ENCODE assay signal across 8 mouse cellular contexts in genomic region chr12:79322539-79322938, GRCm38 (mm10). TPM values are rescaled to one million over a fixed set of nuclear protein-coding genes. Genes with fewer than 3 reads are reported as not detected.
A peak's percentile ranks its signal among the peaks of the same experiment; 100 is the strongest.
DNase-seq lines count a peak whose midpoint lies in the region; ATAC-seq and TF ChIP-seq lines count a peak whose summit lies in the region.
"Not testable (repeated sequence)": the region's sequence is repeated elsewhere in the genome, so short reads cannot be mapped to it uniquely, and the experiment has no call there.

No protein-coding gene starts in this region.

- 68% methylated on average over 2 of the region's 2 CpGs for WGBS in embryonic facial prominence, embryonic 14.5 days
- 67% methylated on average over 2 of the region's 2 CpGs for WGBS in hindbrain, embryonic 11.5 days

- not testable (repeated sequence) for H3K27me3 ChIP-seq in embryonic facial prominence, embryonic 14.5 days (replicated peaks; ENCODE audit: control insufficient read depth, insufficient read depth, low read length); hindbrain, embryonic 11.5 days (ENCODE audit: control insufficient read depth, insufficient read depth, low read length)

- H3K27ac ChIP-seq in embryonic facial prominence, embryonic 14.5 days (replicated peaks; ENCODE audit: low read depth, low read length); hindbrain, embryonic 11.5 days (ENCODE audit: low read depth, low read length); left cerebral cortex, adult 2 months: not testable (repeated sequence)

- not testable (repeated sequence) for H3K9ac ChIP-seq in embryonic facial prominence, embryonic 14.5 days (ENCODE audit: low read depth, low read length); hindbrain, embryonic 11.5 days (ENCODE audit: low read depth, low read length)

- not testable (repeated sequence) for H3K4me3 ChIP-seq in embryonic facial prominence, embryonic 14.5 days (ENCODE audit: low read depth, low read length); hindbrain, embryonic 11.5 days (ENCODE audit: low read depth, low read length); left cerebral cortex, adult 2 months

- H3K9me3 ChIP-seq in embryonic facial prominence, embryonic 14.5 days (ENCODE audit: control insufficient read depth, low read length); hindbrain, embryonic 11.5 days (ENCODE audit: control insufficient read depth, low read length): not testable (repeated sequence)

- DNase-seq in B cell, adult 2 months = peak; percentile 2 to 17
- DNase-seq in Muller cell, postnatal 12 days (ENCODE audit: inconsistent ontology term) = peak; percentile 6
- DNase-seq in c-Kit-positive CD71-negative TER-119-negative erythroid progenitor cells, embryonic 14.5 days (ENCODE audit: low read depth) = peak; percentile 37
- DNase-seq in embryonic facial prominence, embryonic 14.5 days (ENCODE audit: low spot score) = peak; percentile 72
- peak; percentile 59 for DNase-seq in hindbrain, embryonic 11.5 days (ENCODE audit: low spot score)
- not testable (repeated sequence) for DNase-seq in left cerebral cortex, adult 2 months (ENCODE audit: extremely low spot score in 1 of 2, low spot score in 2 of 2)
- peak; percentile 49 for DNase-seq in lung, postnatal 36 days
- DNase-seq in thymus, postnatal 0 days (ENCODE audit: low spot score) = peak; percentile 59

- intact Hi-C loops in left cerebral cortex, adult 2 months (cut with DNase I) = not testable (repeated sequence)

- TF ChIP-seq CTCF in left cerebral cortex, adult 2 months (IDR thresholded peaks at IDR 0.05) = peak; percentile 69

- H3K4me1 ChIP-seq in embryonic facial prominence, embryonic 14.5 days (ENCODE audit: control insufficient read depth, insufficient read depth, low read length); hindbrain, embryonic 11.5 days (replicated peaks; ENCODE audit: control insufficient read depth, insufficient read depth, low read length): not testable (repeated sequence)

- H3K4me2 ChIP-seq in embryonic facial prominence, embryonic 14.5 days (ENCODE audit: low read depth, low read length); hindbrain, embryonic 11.5 days (replicated peaks; ENCODE audit: low read depth, low read length): not testable (repeated sequence)

- not testable (repeated sequence) for H3K36me3 ChIP-seq in embryonic facial prominence, embryonic 14.5 days (ENCODE audit: control insufficient read depth, insufficient read depth, low read length); hindbrain, embryonic 11.5 days (ENCODE audit: control insufficient read depth, insufficient read depth, low read length)

- ATAC-seq in embryonic facial prominence, embryonic 14.5 days (ENCODE audit: low read depth); hindbrain, embryonic 11.5 days (ENCODE audit: low FRiP score): not testable (repeated sequence)

RNA-seq across cellular contexts. Expression of gene Rad51b, which starts 25.5 kb away (rescaled TPM):
- 5.1 and 5.3 TPM in 2 replicates for polyA plus RNA-seq in embryonic facial prominence, embryonic 14.5 days (2014; fragmentation: Nextera tagmentation; extraction: Ambion mirVana)
- polyA plus RNA-seq in hindbrain, embryonic 11.5 days (2014; fragmentation: Nextera tagmentation; extraction: Ambion mirVana) = 4.9 and 6.5 TPM in 2 replicates
- under 1 TPM in 1 of 2 experiments, not detected in 1; 0.36 TPM for total RNA-seq in left cerebral cortex, adult 2 months (2021)
- polyA plus RNA-seq in thymus, postnatal 0 days (2015; fragmentation: Nextera tagmentation; extraction: Ambion mirVana) = 4.6 and 4.8 TPM in 2 replicates

RNA-seq across cellular contexts. Expression of gene Zfyve26, which starts 26.4 kb away (rescaled TPM):
- 14.1 and 14.7 TPM in 2 replicates for polyA plus RNA-seq in embryonic facial prominence, embryonic 14.5 days (2014; fragmentation: Nextera tagmentation; extraction: Ambion mirVana)
- 13.7 and 17.0 TPM in 2 replicates for polyA plus RNA-seq in hindbrain, embryonic 11.5 days (2014; fragmentation: Nextera tagmentation; extraction: Ambion mirVana)
- 10 to 100 TPM; 29.0 to 31.5 TPM for total RNA-seq in left cerebral cortex, adult 2 months (2021)
- 8.1 and 11.9 TPM in 2 replicates for polyA plus RNA-seq in thymus, postnatal 0 days (2015; fragmentation: Nextera tagmentation; extraction: Ambion mirVana)
